Mouse (Mus musculus) heart, adult 2 months (tissue): ENCODE measurements around the gene Lpar1.

Source experiments
- CTCF ChIP-seq: fragments of 200-600 bp; IDR thresholded peaks from 2 replicates; pipeline ENCODE4 v1.8.1; 2022; ENCODE audit warnings: antibody characterized with exemption, mild to moderate bottlenecking, moderate library complexity
- EP300 ChIP-seq: fragments of 200-500 bp; IDR thresholded peaks from 2 replicates; pipeline ENCODE4 v1.6.1; 2011; ENCODE audit warnings: low read depth, low read length, control low read depth; ENCODE audit not compliant: insufficient read depth

DNA sequence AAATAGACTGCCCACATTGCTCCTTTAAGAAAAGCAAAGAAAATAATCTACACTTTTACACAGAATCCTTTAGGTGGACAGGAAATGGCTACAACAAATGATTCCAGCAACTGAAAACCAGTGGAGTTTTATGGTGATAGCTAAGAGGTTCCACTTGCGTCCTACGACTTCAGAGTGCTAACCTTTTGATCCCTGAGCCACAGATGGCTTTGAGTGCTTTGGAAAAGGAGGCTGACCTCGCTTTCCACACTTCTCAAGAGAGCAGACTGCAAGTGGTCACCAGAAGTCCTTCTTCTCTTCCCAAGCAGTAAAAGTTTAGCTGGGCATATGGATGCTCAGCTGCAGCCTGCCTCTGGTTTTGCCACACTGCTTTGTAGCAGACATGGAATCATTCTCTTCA is 18.0 kb upstream of the Lpar1 start:
- TF ChIP-seq CTCF (no peak), EP300 (no peak)
